Mouse (Mus musculus) heart, embryonic 12.5 days (tissue): ENCODE results near the gene Ift46. TPM values are rescaled to one million over a fixed set of nuclear protein-coding genes. Genes with fewer than 3 reads are reported as not detected.

Experiments used
- ATAC-seq: fragments of 200-750 bp; cut with Nextera tagmentation; 2 replicates; pipeline ENCODE4 v1.8.0; 2017; ENCODE audit warnings: moderate TSS enrichment, moderate library complexity; ENCODE audit not compliant: insufficient number of reproducible peaks, low FRiP score
- H3K27ac ChIP-seq: fragments of 300-500 bp; sonication (generic); 2 replicates; pipeline ENCODE4 v1.5.1; 2016; ENCODE audit warnings: mild to moderate bottlenecking, moderate library complexity; ENCODE audit not compliant: poor library complexity, severe bottlenecking
- H3K27me3 ChIP-seq: fragments of 300-500 bp; sonication (generic); replicated peaks from 2 replicates; pipeline ENCODE4 v1.6.1; 2016; ENCODE audit warnings: mild to moderate bottlenecking, moderate library complexity
- H3K36me3 ChIP-seq: fragments of 300-500 bp; sonication (generic); 2 replicates; pipeline ENCODE4 v1.6.1; 2016; ENCODE audit warnings: mild to moderate bottlenecking, moderate library complexity
- H3K4me1 ChIP-seq: fragments of 300-500 bp; sonication (generic); replicated peaks from 2 replicates; pipeline ENCODE4 v1.6.1; 2016; ENCODE audit warnings: mild to moderate bottlenecking
- H3K4me2 ChIP-seq: fragments of 300-500 bp; sonication (generic); 2 replicates; pipeline ENCODE4 v1.6.1; 2016; ENCODE audit warnings: mild to moderate bottlenecking, moderate library complexity
- H3K4me3 ChIP-seq: fragments of 300-500 bp; sonication (generic); 2 replicates; pipeline ENCODE4 v1.5.1; 2016; ENCODE audit warnings: mild to moderate bottlenecking
- H3K9ac ChIP-seq: fragments of 300-500 bp; sonication (generic); 2 replicates; pipeline ENCODE4 v1.6.1; 2016; ENCODE audit warnings: mild to moderate bottlenecking, moderate library complexity
- H3K9me3 ChIP-seq: fragments of 300-500 bp; sonication (generic); replicated peaks from 2 replicates; pipeline ENCODE4 v1.6.1; 2016; ENCODE audit warnings: mild to moderate bottlenecking, moderate library complexity
- WGBS: fragments of 180-500 bp; shearing (Covaris S2); methylation state at CpG from one replicate; pipeline ENCODE4 v1.1.7; 2016; 5-methylcytosine and 5-hydroxymethylcytosine counted together
- polyA plus RNA-seq: library from polyadenylated mRNA; unstranded; fragments of >200 nt; fragmentation: Nextera tagmentation; extraction: Ambion mirVana; gene quantifications from 2 replicates; pipeline ENCODE4 v1.2.1, GENCODE M21; 2016

Ift46 gene
- 63.1 and 71.9 TPM in 2 replicates for polyA plus RNA-seq

GRCm38 (mm10) chr9:44767101-44768028, at the start of gene Ift46, which contains the start of gene Arcn1:
TSS of gene Ift46 (plus strand) at chr9:44767908.
TSS of gene Arcn1 (minus strand) at chr9:44767845.
- Histone ChIP-seq H3K27ac (peak within 1 kb of the TSS; percentile 96), H3K36me3 (no peaks in the 10 kb centered on the region), H3K9ac (peak within 1 kb of the TSS; percentile 98), H3K27me3 (no peaks in the 10 kb centered on the region), H3K4me1 (peaks cover 21% of the 10 kb centered on the region), H3K4me3 (peak within 1 kb of the TSS; percentile 85), H3K9me3 (no peaks in the 10 kb centered on the region), H3K4me2 (peak within 1 kb of the TSS; percentile 80)
- peak; percentile 89 for ATAC-seq
- 0% methylated on average over 77 of the region's 82 CpGs for WGBS

- WGBS, result 83% methylated on average over 12 of the region's 12 CpGs
- Histone ChIP-seq H3K27me3 (no peaks in the 10 kb centered on the region), H3K4me3 (no peak overlapping the region), H3K9me3 (no peaks in the 10 kb centered on the region), H3K4me2 (no peak overlapping the region), H3K4me1 (peaks cover 43% of the 10 kb centered on the region), H3K9ac (no peak overlapping the region), H3K36me3 (peaks cover 45% of the 10 kb centered on the region), H3K27ac (no peak overlapping the region)
- ATAC-seq, result no peak
Measured at GRCm38 (mm10) chr9:44718937-44719631, 48.6 kb upstream of the Ift46 start.

- Histone ChIP-seq H3K36me3 (peaks cover 38% of the 10 kb centered on the region), H3K4me3 (peak overlapping the region; percentile 74), H3K9me3 (no peaks in the 10 kb centered on the region), H3K9ac (0 out of 2 replicates have a peak overlapping the region, but pooled peaks have one; percentile 79), H3K27me3 (no peaks in the 10 kb centered on the region), H3K4me2 (peak overlapping the region; percentile 85), H3K4me1 (peaks cover 50% of the 10 kb centered on the region), H3K27ac (no peak overlapping the region)
- ATAC-seq, result no peak
- 78% methylated on average over 8 of the region's 8 CpGs for WGBS
Measured at GRCm38 (mm10) chr9:44719632-44720357, 47.9 kb upstream of the Ift46 start.

GRCm38 (mm10) chr9:44720358-44721153, 47.2 kb upstream of the Ift46 start:
- Histone ChIP-seq H3K27ac (peak overlapping the region; percentile 63), H3K9ac (peak overlapping the region; percentile 79), H3K27me3 (no peaks in the 10 kb centered on the region), H3K4me3 (peak overlapping the region; percentile 74), H3K9me3 (no peaks in the 10 kb centered on the region), H3K36me3 (peaks cover 31% of the 10 kb centered on the region), H3K4me1 (peaks cover 58% of the 10 kb centered on the region), H3K4me2 (peak overlapping the region; percentile 85)
- ATAC-seq, result peak; percentile 16; the same call in 1 of the 2 replicates
- WGBS, result 17% methylated on average over 9 of the region's 9 CpGs

- ATAC-seq, result peak; percentile 84
- H3K9ac ChIP-seq, result peak overlapping the region; percentile 79
- H3K27me3 ChIP-seq, result no peaks in the 10 kb centered on the region
- H3K36me3 ChIP-seq, result peaks cover 28% of the 10 kb centered on the region
- peak overlapping the region; percentile 85 for H3K4me2 ChIP-seq
- H3K4me1 ChIP-seq, result peaks cover 63% of the 10 kb centered on the region
- under 1% methylated on average over 39 of the region's 40 CpGs for WGBS
- H3K9me3 ChIP-seq, result no peaks in the 10 kb centered on the region
- H3K4me3 ChIP-seq, result peak overlapping the region; percentile 74
- H3K27ac ChIP-seq, result peak overlapping the region; percentile 63
Measured at GRCm38 (mm10) chr9:44721154-44721876, 46.4 kb upstream of the Ift46 start.

- Histone ChIP-seq H3K36me3 (peaks cover 23% of the 10 kb centered on the region), H3K27ac (peak overlapping the region; percentile 28; the same call in 1 of the 2 replicates), H3K9ac (0 out of 2 replicates have a peak overlapping the region, but pooled peaks have one; percentile 79), H3K4me3 (peak overlapping the region; percentile 74; the same call in 1 of the 2 replicates), H3K27me3 (no peaks in the 10 kb centered on the region), H3K9me3 (no peaks in the 10 kb centered on the region), H3K4me2 (peak overlapping the region; percentile 85), H3K4me1 (peaks cover 68% of the 10 kb centered on the region)
- 48% methylated on average over 3 of the region's 3 CpGs for WGBS
- peak; percentile 7; the same call in 1 of the 2 replicates for ATAC-seq
Measured at GRCm38 (mm10) chr9:44721877-44722186, 45.9 kb upstream of the Ift46 start.

- no peak overlapping the region for H3K4me3 ChIP-seq
- 60% methylated on average over 7 of the region's 7 CpGs for WGBS
- ATAC-seq, result no peak
- no peak overlapping the region for H3K4me2 ChIP-seq
- peaks cover 74% of the 10 kb centered on the region for H3K4me1 ChIP-seq
- H3K27me3 ChIP-seq, result no peaks in the 10 kb centered on the region
- H3K27ac ChIP-seq, result peak overlapping the region; percentile 64; the same call in 1 of the 2 replicates
- H3K9ac ChIP-seq, result no peak overlapping the region
- H3K9me3 ChIP-seq, result no peaks in the 10 kb centered on the region
- peaks cover 15% of the 10 kb centered on the region for H3K36me3 ChIP-seq
Measured at GRCm38 (mm10) chr9:44722575-44722974, 45.1 kb upstream of the Ift46 start.

- 34% methylated on average over 7 of the region's 7 CpGs for WGBS
- no peaks in the 10 kb centered on the region for H3K27me3 ChIP-seq
- H3K27ac ChIP-seq, result peak overlapping the region; percentile 64
- no peak overlapping the region for H3K9ac ChIP-seq
- peaks cover 11% of the 10 kb centered on the region for H3K36me3 ChIP-seq
- no peak overlapping the region for H3K4me2 ChIP-seq
- H3K9me3 ChIP-seq, result no peaks in the 10 kb centered on the region
- no peak overlapping the region for H3K4me3 ChIP-seq
- H3K4me1 ChIP-seq, result peaks cover 74% of the 10 kb centered on the region
- no peak for ATAC-seq
Measured at GRCm38 (mm10) chr9:44723008-44723407, 44.7 kb upstream of the Ift46 start.

- ATAC-seq, result no peak
- H3K27ac ChIP-seq, result peak overlapping the region; percentile 64
Measured at GRCm38 (mm10) chr9:44723521-44724041, 44.1 kb upstream of the Ift46 start.

More at GRCm38 (mm10) chr9:44723521-44724041, 44.1 kb upstream of the Ift46 start:
- Histone ChIP-seq H3K4me1 (peaks cover 74% of the 10 kb centered on the region), H3K9me3 (no peaks in the 10 kb centered on the region), H3K27me3 (no peaks in the 10 kb centered on the region), H3K4me3 (no peak overlapping the region), H3K4me2 (no peak overlapping the region), H3K9ac (no peak overlapping the region; the same call in 1 of the 2 replicates), H3K36me3 (peaks cover 7% of the 10 kb centered on the region; the same call in 1 of the 2 replicates)
- 50% methylated on average over 11 of the region's 11 CpGs for WGBS
